Mouse (Mus musculus) testis, adult 2 months (tissue): ENCODE measurements around the gene Prdm2.

ENCODE experiments used
- CTCF ChIP-seq: fragments of 200-500 bp; IDR thresholded peaks from 2 replicates; pipeline ENCODE4 v1.5.1; 2012; ENCODE audit warnings: low read depth, mild to moderate bottlenecking, inconsistent platforms, low read length, moderate library complexity; ENCODE audit not compliant: control insufficient read depth, insufficient read depth, insufficient replicate concordance
- POLR2A ChIP-seq: fragments of 200-500 bp; IDR thresholded peaks from 2 replicates; pipeline ENCODE4 v1.6.1; 2012; ENCODE audit warnings: low read depth, mild to moderate bottlenecking, inconsistent platforms, low read length, moderate library complexity; ENCODE audit not compliant: control insufficient read depth

DNA sequence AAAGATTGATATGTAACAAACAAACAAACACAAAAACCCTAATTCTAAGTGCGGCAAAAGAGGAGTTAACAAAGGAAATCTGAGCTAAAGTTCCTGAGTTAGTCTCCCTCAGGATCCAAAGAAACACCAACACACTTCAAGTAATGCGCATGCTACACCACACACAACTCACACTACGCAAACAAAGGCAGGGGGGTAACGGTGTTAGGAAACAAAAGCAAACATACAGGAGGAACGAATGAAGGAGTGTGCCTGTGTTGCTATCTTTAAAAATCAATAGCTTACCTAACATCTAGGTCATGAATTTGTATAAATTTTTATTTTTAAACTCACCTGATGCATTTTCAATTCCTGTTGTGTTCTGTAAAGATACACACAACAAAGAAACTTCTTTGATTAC lies 18.5 kb downstream of the Prdm2 start:
- TF ChIP-seq CTCF, result no peak
- TF ChIP-seq POLR2A, result no peak
